Mouse (Mus musculus) skeletal muscle tissue, adult 2 months (tissue): Measurements from ENCODE around the gene A730071L15Rik.

Source experiments
- DNase-seq: peaks from one replicate; pipeline ENCODE4 v3.0.0-alpha.2; 2012; ENCODE audit warnings: low read depth, low spot score

A730071L15Rik gene

DNA sequence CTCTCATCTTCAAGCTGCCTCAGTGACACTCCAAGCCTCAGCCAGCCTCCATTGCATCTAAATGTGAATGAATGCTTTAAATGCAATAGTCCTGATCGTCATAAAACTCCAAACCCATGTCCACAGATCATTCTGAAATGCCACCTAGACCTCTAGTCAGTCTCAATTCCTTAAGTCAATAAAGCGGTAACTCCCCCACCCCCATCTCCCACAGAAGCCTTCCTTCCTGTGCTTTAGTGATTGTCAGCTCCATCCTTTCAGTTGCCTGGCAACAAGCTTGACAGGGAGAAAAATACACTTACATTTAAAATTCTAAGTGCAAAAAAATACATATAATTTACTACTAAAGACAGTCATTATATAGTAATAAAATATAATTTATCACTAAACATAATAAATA is 16.6 kb upstream of the A730071L15Rik start:
- DNase-seq, result no peak

DNA sequence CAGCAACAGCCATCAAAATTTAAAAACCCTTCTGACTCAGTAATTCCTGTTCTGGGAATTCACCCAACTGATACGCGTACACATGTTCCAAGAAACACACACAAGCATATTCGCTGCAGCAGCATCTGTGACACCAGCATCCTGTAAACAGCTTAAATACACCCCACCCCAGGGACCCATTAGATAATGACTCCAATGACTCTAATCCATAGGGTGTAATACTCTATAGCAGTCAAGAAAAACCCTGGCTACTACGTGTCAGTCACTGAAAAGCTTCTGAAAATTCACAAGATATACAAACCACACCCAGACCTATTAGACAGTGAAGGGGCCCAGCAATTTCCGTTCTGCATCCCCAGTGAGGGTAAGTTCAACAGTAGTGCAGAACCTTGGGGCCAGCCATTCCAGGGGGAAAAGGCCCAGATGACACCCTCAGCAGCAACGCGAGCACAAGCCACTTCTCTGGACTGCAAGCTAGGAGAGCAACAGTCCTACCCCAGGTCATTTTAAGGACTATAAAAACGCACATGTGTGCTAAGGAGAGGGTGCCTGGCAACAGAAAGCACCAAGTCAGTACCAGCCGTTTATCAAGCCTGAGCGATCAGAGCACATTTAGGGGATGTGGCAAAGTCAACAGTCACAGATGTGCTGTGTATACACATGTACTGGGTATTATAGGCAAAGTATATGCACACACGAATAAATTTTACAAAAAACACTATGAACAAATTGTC is 15.5 kb upstream of the A730071L15Rik start:
- DNase-seq, result no peak

GRCm38 (mm10) chr11:6187399-6187798 is 12.4 kb upstream of the A730071L15Rik start:
- DNase-seq, result no peak

DNA sequence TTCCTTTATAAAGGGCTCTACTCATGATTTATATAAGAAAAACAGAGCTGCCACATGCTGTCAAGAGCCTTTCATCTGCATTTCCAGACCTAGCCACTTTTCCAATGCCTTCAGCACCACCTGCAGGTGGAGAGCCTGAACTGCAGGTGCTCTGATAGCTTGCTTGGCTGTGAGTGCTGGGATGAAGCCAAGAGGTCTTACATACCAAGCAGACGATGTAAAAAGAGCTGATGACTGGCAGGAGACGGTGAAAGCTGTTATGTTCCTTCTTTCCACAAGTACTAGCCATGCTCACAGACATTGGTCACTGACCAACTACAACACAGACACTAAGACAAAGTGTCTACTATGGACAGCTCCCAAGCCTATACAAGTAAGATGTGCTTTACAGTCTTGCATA is 12.0 kb upstream of the A730071L15Rik start:
- peak; percentile 98 for DNase-seq

DNA sequence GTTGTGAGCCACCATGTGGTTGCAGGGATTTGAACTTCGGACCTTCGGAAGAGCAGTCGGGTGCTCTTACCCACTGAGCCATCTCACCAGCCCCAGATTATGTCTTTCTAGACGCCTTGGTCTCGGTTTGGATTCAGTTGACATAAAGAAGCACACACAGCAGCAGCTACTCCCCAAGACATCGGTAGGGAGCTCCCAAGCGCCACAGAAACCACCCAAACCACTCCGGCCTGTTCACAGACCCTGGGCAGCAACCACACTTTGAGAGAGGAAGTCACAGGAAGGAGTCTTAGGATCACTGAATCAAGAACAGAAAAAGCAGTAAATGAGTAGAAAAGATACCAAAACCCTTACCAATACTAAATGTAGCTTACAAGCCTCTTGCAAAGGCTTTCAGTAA is 3.0 kb upstream of the A730071L15Rik start:
- no peak for DNase-seq

DNA sequence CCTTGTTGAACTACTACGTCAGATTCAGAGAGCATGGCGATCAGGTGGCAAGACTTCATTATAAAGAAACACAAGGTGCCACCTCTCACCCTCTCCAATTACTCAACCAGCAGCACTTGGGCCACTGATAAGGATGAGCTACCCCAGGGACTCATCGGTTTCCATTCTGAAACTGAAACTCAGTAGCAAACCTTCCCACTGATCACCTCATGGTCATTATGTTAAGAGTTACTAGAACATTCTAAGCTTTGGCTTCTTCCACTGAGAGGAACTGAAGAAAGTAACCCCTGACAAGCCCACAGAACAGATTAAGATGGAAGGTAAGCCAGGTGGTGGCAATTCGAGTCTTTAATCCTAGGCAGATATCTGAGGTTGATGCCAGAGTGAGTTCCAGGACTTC is 1.4 kb upstream of the A730071L15Rik start:
- no peak for DNase-seq

DNA sequence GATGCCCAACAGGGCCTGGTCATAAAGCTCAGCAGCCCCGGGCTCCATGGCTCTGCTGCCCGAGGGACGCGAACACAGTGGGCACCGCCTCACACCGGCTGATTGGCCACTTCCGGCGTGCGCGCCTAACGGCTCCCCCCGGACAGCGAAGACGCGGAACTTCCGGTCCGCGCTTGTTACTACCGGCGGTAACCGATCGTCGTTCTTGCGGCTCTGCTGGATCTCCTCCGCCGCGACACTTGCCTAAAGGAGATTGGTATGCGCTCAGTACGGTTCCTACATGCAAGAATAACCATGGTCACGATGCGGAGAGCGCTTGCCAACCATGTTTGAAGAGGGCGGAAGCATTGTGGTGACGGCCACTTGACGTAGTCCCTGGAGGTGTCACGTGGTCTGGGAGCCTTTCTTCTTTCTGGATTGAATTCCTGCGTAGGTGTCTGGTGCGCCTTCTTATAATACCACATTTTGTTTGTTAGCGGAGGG is 299 bp downstream of the A730071L15Rik start, which contains the start of gene Nudcd3:
TSS of gene Nudcd3 (minus strand) at position 329 of the 483 bp plus-strand sequence.
- DNase-seq, result peak; percentile 82

- no peak for DNase-seq
These were observed 741 bp downstream of the A730071L15Rik start for GRCm38 (mm10) chr11:6200570-6200969.

DNA sequence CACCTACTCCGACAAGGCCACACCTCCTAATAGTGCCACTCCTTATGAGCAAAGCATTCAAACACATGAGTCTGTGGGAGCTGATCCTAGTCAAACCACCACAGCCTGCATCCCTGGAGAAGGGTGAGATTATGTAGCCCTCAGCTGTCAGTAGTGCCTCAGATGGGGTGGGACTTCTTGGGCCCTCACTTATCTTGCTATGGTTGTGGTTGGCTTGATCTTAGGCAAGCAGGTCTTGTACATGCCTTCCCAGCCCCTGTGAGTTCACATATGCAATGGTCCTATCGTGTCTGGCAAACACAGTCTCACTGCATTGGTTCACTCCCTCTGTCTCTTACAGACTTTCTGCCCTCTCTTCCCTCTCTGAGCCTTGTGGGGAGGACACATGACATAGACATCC is 7.3 kb downstream of the A730071L15Rik start:
- DNase-seq, result no peak

- DNase-seq, result no peak
These were observed 8.3 kb downstream of the A730071L15Rik start for GRCm38 (mm10) chr11:6208158-6208557.

GRCm38 (mm10) chr11:6216834-6217233 is 17.0 kb downstream of the A730071L15Rik start:
- DNase-seq, result no peak

GRCm38 (mm10) chr11:6218189-6218896 is 18.5 kb downstream of the A730071L15Rik start:
- DNase-seq, result no peak

GRCm38 (mm10) chr11:6219967-6220366 is 20.1 kb downstream of the A730071L15Rik start:
- DNase-seq, result no peak

DNA sequence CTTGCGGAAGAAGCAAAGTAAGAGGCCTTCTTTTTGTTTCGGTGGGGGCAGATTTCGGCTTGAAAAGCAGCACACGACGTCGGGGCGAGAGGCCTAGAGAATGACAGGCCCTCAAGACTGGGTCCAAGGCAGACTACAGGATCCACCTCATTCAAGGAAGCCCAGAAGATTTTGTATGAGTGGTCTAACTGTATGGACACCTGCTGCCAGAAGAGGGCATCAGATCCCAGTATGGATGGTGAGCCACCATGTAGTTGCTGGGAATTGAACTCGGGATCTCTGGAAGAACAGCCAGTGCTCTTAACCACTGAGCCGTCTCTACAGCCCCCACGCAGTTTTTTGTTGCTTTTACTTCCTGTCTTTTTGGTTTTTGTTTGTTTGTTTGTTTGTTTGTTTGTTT is 22.4 kb downstream of the A730071L15Rik start:
- no peak for DNase-seq

DNA sequence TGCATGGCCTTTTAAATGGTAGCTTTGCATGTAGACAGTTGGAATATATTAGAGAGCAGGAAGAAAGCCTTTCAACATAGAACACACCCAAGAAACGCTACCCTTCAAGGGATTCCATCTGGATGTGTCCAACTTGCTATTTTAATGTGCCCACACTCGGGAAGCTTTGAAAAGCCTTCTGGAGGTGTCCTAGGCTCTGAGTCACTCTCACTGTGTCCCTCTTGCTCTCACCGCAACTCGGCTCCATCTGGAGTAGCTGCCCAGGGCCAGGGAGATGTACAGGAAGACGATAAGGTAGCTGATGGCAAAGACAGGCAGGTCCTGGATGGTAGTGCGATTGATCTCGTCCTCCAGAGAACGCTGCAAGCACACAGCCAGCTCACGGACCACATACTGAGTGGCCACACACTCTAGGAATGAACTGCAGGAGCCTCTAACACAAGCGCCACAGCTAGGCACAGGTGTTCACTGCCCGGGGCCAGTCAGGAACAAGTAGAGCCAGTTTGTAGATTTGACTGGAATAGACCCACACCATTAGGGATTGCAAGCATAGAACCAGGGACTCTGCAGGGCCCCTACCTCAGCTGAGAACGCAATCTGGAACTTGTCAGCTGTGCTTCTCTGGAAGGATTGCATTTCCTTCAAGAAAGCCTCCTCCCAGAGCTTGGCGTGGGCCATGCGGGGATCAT is 24.9 kb downstream of the A730071L15Rik start:
- no peak for DNase-seq

DNA sequence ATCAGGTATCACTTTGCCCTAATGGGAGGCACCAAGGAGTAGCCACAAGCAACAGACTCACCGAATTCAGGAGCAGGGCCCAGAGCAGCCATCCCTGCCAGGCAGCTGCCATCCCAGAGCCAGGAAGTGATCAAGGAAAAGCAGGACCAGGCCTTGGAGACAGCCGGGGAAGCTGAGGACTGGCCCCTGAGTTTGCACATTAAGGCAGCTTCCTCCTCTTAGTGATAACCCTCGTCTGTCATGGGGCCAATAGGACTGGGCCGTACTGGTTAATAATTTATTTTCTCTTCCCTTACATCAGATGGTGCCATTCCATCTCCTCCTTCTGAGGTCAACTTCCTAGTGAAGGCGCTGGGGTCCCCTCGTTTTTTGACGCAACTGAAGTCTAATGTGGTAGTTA is 30.2 kb downstream of the A730071L15Rik start, which contains the start of gene Npc1l1:
TSS of gene Npc1l1 (minus strand) at position 132 of the 400 bp plus-strand sequence.
- DNase-seq, result no peak

DNA sequence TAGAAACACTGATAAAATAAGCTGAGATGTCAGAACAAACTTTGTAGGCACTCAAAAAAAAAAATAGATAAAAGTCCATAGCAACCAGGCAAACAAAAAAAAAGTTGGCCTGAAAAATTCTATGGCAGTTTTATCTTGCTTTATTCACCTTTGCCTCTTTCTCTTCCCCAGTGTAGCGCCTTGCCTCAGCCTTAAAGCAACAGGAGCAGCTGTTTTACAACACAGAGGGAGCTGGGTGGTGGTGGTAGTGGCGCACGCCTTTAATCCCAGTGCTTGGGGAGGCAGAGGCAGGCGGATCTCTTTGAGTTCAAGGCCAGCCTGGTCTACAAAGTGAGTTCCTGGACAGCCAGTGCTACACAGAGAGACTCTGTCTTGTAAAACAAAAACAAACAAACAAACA is 33.2 kb downstream of the A730071L15Rik start:
- no peak for DNase-seq

DNA sequence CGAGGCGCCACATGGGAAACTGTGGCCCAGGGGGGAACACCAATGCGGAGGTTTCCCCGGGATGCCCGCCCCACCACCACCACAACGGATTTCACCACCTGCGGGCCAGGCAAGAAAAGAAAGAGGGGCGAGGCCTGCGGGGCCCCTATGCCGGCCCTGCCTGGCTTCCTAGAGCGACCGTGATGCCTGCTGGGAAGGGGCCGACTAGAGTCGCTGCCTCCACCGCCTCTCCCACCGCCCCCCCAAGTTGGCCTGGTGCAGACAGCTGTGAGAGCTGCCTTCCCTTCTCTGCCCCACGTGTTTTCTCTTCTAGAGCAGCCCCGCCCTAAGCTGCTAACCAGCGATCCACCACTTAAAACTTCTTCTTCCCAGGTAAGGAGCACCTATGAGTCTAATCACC is 44.9 kb downstream of the A730071L15Rik start:
- DNase-seq, result no peak
